Comparison of ENCODE assay signal across 8 mouse cellular contexts in the genomic region with DNA sequence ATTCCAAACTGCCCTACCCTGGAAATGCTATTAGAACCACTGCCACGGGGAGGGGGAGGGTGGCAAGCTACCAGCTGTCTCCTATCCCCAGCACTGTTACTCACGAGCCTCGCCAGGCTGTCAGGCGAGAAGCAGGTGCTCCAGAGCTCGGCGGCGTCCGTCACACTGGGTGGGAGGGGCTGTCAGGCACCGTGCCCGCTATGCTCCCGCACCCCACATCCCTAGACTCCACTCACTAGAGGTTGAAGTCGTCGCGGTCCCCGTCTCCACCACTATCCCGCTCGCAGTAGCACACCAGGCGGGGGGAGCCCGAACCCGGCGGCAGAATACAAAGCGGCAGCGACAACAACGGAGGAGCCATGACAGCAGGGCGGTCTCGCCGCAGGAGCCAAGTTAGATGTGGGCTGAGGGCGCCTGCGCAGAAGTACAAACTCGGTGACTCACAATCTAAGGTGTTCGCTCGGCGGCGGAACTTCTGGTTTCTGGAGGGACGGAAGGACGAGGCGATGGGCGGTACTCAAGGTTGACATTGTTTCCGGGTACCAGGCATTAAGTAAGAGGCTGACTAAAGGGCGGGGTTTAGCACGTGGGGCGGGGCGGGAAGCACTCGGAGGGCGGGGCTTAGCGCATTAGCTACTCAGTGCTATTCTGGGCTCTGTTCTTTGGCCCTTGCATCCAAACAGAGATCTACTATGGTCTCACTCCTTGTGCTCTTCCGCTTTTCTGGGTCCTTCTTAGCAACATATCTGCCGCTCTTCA. TPM values are rescaled to one million over a fixed set of nuclear protein-coding genes. Genes with fewer than 3 reads are reported as not detected.
A peak's percentile ranks its signal among the peaks of the same experiment; 100 is the strongest.
DNase-seq lines count a peak whose midpoint lies in the region; ATAC-seq and TF ChIP-seq lines count a peak whose summit lies in the region.

A gene (minus strand): TSS at position 544 of the 759 bp plus-strand sequence.

- peak; percentile 99 for DNase-seq in A20 (ENCODE audit: low read depth, low spot score)
- DNase-seq in heart, adult 9 months (ENCODE audit: low spot score in 2 of 2): peak; percentile 94 to 95
- DNase-seq in monocyte, adult 2 months (ENCODE audit: low read depth in 1 of 2, low spot score in 2 of 2): peak; percentile 85 to 87
- peak; percentile 96 to 97 for DNase-seq in spleen, postnatal 36 days (ENCODE audit: low spot score in 2 of 2)

- peaks cover 16% of the 10 kb centered on the region for H3K4me1 ChIP-seq in bone marrow macrophage, adult 2 months (ENCODE audit: control insufficient read depth, insufficient read depth, low read length)
- no peaks in the 10 kb centered on the region for H3K4me1 ChIP-seq in embryonic fibroblast, embryonic 13.5 days (ENCODE audit: control insufficient read depth, insufficient read depth, low read length)
- H3K4me1 ChIP-seq in kidney, embryonic 14.5 days (ENCODE audit: control insufficient read depth, insufficient read depth, low read length): no peaks in the 10 kb centered on the region; the same call in none of the 2 replicates
- peaks cover 40% of the 10 kb centered on the region for H3K4me1 ChIP-seq in limb, embryonic 15.5 days

- no peak for TF ChIP-seq CTCF in bone marrow macrophage, adult 2 months (IDR thresholded peaks at IDR 0.05; ENCODE audit: low read depth, low read length)
- TF ChIP-seq CTCF in embryonic fibroblast, embryonic 13.5 days (IDR thresholded peaks at IDR 0.05; ENCODE audit: borderline replicate concordance, insufficient read depth, low read length): no peak

- peak within 1 kb of the TSS; percentile 87 for H3K4me3 ChIP-seq in bone marrow macrophage, adult 2 months (ENCODE audit: insufficient read depth, low read length)
- peak within 1 kb of the TSS; percentile 71 for H3K4me3 ChIP-seq in embryonic fibroblast, embryonic 13.5 days (ENCODE audit: insufficient read depth, low read length)
- H3K4me3 ChIP-seq in kidney, embryonic 14.5 days (ENCODE audit: low read length): peak within 1 kb of the TSS; percentile 57
- H3K4me3 ChIP-seq in limb, embryonic 15.5 days: peak within 1 kb of the TSS; percentile 66

- H3K9ac ChIP-seq in kidney, embryonic 14.5 days (ENCODE audit: low read depth, low read length): peak within 1 kb of the TSS; percentile 56
- H3K9ac ChIP-seq in limb, embryonic 15.5 days: peak within 1 kb of the TSS; percentile 54

- H3K4me2 ChIP-seq in kidney, embryonic 14.5 days (replicated peaks; ENCODE audit: low read depth, low read length): peak within 1 kb of the TSS; percentile 63
- peak within 1 kb of the TSS; percentile 82 for H3K4me2 ChIP-seq in limb, embryonic 15.5 days

- H3K27ac ChIP-seq in bone marrow macrophage, adult 2 months (ENCODE audit: insufficient read depth, low read depth, low read length): peak within 1 kb of the TSS; percentile 77
- H3K27ac ChIP-seq in embryonic fibroblast, embryonic 13.5 days (ENCODE audit: insufficient read depth, low read length): peak within 1 kb of the TSS; percentile 26; the same call in 1 of the 2 replicates
- H3K27ac ChIP-seq in kidney, embryonic 14.5 days (ENCODE audit: low read depth, low read length): peak within 1 kb of the TSS; percentile 52; the same call in 1 of the 2 replicates
- H3K27ac ChIP-seq in limb, embryonic 15.5 days: peak within 1 kb of the TSS; percentile 90

- under 1% methylated on average over 48 of the region's 48 CpGs for WGBS in kidney, embryonic 14.5 days
- WGBS in limb, embryonic 15.5 days: under 1% methylated on average over 48 of the region's 48 CpGs

- H3K36me3 ChIP-seq in kidney, embryonic 14.5 days (ENCODE audit: control insufficient read depth, insufficient read depth, low read length): no peaks in the 10 kb centered on the region; the same call in 1 of the 2 replicates
- peaks cover 17% of the 10 kb centered on the region for H3K36me3 ChIP-seq in limb, embryonic 15.5 days

- H3K9me3 ChIP-seq in kidney, embryonic 14.5 days (ENCODE audit: control insufficient read depth, low read length): no peaks in the 10 kb centered on the region
- no peaks in the 10 kb centered on the region for H3K9me3 ChIP-seq in limb, embryonic 15.5 days

- ATAC-seq in kidney, embryonic 14.5 days (ENCODE audit: low FRiP score, low TSS enrichment): peak; percentile 91
- ATAC-seq in limb, embryonic 15.5 days (ENCODE audit: insufficient number of reproducible peaks, low FRiP score, low TSS enrichment, low read depth): peak; percentile 84

- no peak for TF ChIP-seq POLR2A in bone marrow macrophage, adult 2 months (IDR thresholded peaks at IDR 0.05; ENCODE audit: borderline replicate concordance, low read depth, low read length)
- TF ChIP-seq POLR2A in embryonic fibroblast, embryonic 13.5 days (IDR thresholded peaks at IDR 0.05; ENCODE audit: low read depth, low read length): peak; percentile 76

- no peaks in the 10 kb centered on the region for H3K27me3 ChIP-seq in kidney, embryonic 14.5 days (ENCODE audit: control insufficient read depth, insufficient read depth, low read length)
- H3K27me3 ChIP-seq in limb, embryonic 15.5 days: no peaks in the 10 kb centered on the region

RNA-seq across cellular contexts. Expression of the gene that starts here (rescaled TPM):
- 22.4 and 26.2 TPM in 2 replicates for polyA plus RNA-seq in bone marrow macrophage, adult 2 months (2012; ENCODE audit: insufficient read depth, insufficient read length, missing spikeins)
- polyA plus RNA-seq in embryonic fibroblast, embryonic 13.5 days (2011; ENCODE audit: insufficient read length, low read depth, missing spikeins): 12.9 and 13.6 TPM in 2 replicates
- 23.5 and 23.9 TPM in 2 replicates for polyA plus RNA-seq in kidney, embryonic 14.5 days (2014; fragmentation: Nextera tagmentation; extraction: Ambion mirVana)
- 49.9 and 56.9 TPM in 2 replicates for polyA plus RNA-seq in limb, embryonic 15.5 days (2015; fragmentation: Nextera tagmentation; extraction: Ambion mirVana)

Comparison
In these comparisons a context has a peak if more than half of its experiments do, and no peak if none do; other contexts are left out.
1. Peak in every context shown above with its lines: DNase-seq, ATAC-seq, H3K4me3 ChIP-seq and H3K27ac ChIP-seq.
2. H3K27ac ChIP-seq: peak in every context shown above with its lines; median percentile 90 in limb, embryonic 15.5 days; 77 in bone marrow macrophage, adult 2 months; 52 in kidney, embryonic 14.5 days; 26 in embryonic fibroblast, embryonic 13.5 days.